Mouse (Mus musculus): ENCODE data around the gene Lair1.
"Not testable (repeated sequence)": the region's sequence is repeated elsewhere in the genome, so short reads cannot be mapped to it uniquely, and the experiment has no call there.

Lair1 gene

DNA sequence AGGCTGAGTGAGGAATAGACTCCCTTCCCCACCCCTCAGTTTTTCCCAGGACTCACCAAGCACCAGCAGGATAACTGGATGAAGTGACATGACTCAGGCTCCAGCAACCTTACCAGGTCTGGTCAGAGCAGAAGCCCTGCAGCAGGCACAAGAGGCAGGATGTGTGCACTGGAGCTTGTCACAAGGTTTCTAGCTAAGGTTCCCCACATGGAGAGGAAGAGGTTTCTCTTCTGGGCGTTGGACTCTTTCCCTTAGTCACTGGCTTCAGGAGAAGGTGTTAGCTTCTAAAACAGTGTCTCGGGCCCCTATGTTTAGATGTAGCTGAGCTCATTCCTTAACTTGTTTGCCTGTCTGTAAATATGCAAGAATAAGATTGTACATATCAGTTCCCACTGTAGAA is at the start of gene Lair1:
Gene Lair1, minus strand, starts transcription at position 192 of the 400 bp plus-strand sequence.
- no peak for DNase-seq (ENCODE audit: low spot score)

DNA sequence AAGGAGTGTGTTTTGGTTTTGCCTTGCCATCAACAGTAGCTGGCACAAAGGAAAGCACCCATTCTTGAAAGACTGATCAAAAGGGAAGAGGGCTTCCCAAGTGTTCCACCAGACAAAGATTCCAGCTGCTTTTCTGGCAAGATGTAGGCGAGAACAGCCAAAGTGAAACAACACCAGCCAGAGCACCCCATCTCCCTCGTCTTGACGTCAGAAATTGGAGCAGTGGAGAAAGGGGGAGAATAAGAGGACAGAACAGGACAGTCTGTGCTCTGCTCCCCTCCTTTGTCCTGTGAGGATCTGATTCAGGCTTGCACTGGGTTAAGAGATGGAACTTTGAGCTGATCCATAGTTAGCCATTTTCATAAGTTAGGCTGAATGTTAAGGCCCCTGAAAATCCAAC is 48.8 kb upstream of the Lair1 start:
- no peak for DNase-seq (ENCODE audit: low spot score)

DNA sequence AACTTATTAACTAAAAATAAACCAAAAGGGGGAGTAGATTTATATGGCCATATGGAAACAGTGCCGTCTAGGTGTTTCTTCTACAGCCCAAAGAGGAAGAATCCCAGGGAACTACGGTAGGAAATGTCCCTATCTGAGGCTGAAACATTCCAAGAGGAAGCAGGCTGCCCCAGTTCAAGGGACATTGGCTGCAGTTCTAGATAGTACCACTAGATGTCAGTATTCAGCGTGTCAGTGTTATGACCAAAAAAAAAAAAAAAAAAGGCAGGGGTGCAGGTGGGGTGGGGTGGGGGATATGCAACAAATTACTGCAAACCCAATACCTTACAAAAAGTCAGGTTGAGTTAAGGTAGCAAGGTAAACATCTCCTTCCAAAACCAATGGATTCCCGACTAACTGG is 40.4 kb upstream of the Lair1 start:
- DNase-seq (ENCODE audit: low spot score): no peak

DNA sequence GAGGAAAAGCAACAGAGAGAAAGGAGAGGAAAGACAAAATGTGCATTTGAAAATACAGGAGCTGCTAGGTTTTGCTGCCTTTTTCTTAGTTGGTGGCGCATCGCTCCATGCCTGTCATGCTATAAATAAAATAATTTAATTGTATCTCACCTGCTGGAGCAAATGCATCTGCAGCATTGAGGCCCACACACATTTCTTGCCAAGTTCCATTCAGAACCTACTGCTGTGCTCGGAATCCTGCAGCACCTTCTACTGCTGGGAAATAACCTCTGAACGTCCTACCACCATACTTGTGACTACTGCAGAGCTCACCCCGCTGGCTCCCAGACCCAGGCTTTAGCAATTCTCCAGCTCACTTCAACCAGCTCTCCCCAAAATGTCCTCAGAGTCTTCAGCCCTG is 38.1 kb upstream of the Lair1 start:
- no peak for DNase-seq (ENCODE audit: low spot score)

DNA sequence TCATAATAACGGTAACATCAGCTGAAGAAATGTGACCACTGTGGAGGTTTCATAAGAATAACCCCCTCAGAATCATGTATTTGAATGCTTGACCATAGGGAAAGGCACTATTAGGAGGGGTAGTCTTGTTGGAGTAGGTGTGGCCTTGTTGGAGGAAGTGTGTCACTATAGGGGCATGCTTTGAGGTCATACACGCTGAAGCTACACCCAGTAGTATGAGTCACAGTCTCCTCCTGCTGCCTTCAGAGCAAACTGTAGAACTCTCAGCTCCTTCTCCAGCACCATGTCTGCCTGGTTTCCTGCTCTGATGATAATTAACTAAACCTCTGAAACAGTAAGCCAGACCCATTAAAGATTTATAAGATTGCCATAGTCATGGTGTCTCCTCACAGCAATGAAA is 35.8 kb upstream of the Lair1 start:
- DNase-seq (ENCODE audit: low spot score): no peak

DNA sequence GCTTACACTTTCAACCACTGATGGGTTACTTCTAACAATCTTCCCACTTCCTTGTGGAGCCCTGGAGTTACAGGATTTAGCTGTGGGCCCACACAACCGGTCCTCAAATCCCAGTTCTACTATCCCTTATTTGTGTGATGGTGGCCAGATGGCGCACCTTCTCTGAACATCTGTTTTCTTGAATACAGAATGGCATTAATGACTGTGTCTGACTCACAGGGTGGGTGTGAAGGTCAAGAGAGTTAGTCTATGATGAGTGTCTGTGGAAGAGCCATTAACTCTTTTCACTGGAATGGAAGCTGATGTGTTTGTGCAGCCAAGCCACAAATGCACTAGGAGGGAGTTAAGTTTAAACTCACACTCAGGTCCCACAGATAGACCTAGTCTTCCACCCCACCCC is 35.3 kb upstream of the Lair1 start:
- no peak for DNase-seq (ENCODE audit: low spot score)

DNA sequence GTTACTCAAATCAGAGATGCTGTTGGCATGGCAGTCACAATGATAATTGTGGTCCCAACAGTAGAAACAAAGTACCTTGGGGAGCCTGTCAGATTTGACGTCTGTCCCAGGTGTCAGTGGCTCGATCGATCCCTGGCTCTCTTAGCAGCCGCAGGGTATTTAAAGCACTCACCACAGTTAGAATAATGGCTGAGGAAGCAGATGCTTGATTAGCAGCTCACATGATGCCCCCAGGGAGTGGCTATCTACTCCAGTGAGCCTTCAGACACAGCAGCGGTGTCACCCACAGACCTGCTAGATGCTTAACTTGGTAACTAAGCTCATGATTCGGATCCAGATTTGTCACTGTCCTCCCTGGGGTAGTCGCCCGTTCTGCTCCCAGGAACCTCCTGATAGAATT is 28.2 kb upstream of the Lair1 start:
- no peak for DNase-seq (ENCODE audit: low spot score)

DNA sequence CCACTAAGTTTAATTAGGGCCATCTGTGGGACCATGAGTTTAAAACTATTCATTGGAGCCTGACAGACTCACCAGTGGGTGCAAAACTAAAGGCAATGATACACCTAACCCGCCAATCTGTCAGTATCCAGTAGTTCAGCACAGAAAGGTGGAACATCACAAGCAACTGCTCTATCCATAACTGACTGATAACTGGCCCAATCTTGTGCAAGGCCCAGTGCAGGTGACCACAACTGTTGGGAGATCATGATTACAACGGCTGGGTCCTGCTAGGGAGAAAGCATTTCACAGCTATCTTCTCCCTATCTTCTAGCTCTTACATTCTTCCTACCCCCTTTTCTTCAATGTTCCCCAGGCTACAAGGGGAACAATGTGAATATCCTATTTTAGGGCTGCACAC is 25.7 kb upstream of the Lair1 start:
- no peak for DNase-seq (ENCODE audit: low spot score)

DNA sequence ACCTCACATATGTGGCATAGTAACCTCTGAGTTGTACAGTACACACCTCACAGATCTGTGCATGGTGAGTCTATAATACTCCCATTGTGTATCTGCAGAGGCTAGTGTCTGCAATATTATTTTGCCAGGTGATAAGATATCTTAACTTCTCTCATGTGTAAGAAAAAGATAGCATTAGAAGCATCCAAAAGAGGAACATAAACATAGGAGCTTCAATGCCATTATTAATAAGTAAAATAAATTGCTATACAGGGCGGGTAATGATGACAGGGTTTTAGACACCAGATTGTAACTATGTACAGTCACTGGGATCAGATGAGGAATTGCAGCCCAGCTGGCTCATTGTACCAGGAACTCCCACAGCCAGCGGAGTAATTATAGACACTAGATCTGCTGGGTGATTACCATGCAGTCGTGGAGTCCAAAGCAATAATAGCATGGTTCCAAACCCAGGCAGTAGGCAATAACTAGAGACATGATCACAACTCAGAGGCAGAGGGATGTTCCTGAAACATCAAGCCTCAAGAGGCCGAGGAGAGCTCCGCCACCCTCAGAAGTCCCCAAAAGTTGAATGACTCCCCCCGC is 25.0 kb upstream of the Lair1 start:
- DNase-seq (ENCODE audit: low spot score): no peak

DNA sequence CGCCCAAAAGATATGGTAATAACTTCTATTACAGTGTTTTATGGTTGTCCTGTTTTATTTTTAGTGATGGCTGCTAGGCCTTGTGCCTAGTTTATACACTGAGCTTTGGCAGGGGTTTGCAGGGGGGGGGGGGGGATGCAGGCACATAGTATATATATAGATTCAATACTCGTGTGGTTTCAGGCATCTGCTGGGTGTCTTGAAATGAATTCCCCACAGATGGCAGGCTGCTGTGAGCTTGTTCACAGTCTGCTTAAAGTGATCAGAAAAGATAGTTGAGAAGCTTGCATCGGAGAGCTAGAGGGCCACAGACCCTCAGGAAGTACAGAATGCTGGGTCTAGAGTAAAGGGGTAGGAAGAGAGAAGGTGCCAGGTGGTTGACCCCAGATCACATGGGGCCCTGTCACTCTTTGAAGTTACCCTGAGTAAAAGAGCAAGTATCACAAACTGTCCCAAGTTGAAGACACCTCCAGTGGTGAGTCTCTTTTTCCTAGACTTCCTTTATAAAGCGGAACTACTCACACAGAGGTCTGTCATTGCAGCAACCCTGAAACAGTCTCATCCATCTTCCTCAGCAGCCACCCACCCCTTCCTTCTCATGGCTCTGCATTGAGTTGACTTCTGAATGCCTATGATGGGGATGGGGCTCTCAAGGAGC is 24.4 kb upstream of the Lair1 start:
- DNase-seq (ENCODE audit: low spot score): no peak

DNA sequence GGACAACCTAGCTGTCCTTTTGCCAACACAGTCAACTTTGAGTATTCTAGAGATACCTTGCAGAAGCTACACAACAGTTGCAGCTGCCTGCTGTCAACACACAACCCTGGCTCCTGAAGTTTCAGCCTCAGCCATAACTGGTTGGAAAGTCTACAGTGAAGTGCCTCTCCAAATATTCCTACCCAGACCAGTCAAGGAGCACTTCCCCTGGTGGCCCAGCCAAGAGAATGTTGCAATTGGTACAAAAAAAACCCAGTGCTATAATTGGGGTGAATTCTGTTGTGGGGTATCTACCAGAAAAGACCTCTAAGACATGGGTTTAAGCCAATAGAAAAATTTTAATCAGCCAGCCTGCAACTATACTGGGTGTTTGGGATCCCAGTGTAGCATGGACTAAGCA is 22.6 kb upstream of the Lair1 start:
- DNase-seq (ENCODE audit: low spot score): no peak

DNA sequence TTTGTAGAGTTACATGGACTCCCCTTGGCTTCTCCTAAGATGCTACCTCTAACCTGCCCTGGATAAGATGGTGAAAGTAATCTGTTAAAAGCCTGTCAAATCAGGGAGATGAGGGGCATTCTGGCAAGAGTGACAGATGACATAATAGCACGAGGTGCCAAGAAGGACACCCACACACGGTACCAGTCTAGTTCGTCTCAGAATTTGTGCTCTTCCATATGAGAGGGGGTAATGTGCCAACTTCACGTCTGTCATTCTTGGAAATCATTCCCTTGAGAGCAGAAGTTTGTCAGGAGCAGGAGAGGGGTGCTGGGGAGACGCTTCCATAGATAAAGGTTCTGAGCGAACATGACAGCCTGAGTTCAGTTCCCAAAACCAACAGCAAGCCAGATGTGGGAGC is 21.2 kb upstream of the Lair1 start:
- DNase-seq (ENCODE audit: low spot score): no peak

DNA sequence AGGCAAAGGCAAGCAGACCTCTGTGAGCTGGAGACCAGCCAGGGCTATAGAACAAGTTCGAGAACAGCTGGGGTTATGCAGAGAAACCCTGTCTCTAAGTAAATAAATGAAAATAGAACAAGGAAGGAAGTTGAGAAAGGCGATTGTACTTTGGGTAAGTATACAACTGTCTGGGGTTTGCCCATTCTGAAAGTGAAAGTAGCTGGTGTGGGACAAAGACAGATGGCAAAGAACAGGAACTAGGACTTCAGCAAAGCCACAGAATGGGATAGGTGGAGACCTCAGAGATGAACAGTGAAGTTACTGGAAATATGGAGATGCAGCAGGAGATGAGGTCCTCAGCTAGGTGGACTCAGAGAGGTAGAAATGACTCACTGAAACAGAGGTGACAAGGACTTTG is 19.8 kb upstream of the Lair1 start:
- no peak for DNase-seq (ENCODE audit: low spot score)

DNA sequence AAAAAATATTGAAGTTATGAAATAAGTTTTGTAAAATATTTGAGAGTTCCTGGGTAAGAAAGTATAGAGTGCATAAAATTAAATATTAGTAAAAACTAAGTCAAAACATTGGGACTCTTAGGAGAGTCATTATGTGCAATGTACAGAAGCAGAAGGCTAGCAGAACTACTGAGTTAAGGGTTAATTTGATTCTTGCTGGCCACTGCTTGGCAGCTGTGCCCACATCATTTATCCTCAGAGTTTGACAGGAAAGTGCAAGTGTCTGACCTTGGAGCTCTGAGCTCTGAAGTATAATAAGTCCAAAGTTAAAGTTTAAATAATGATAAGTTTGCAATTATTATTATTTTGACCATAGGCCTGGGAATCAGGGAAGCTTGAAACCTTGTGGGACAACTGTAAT is 18.7 kb upstream of the Lair1 start:
- DNase-seq (ENCODE audit: low spot score): no peak

DNA sequence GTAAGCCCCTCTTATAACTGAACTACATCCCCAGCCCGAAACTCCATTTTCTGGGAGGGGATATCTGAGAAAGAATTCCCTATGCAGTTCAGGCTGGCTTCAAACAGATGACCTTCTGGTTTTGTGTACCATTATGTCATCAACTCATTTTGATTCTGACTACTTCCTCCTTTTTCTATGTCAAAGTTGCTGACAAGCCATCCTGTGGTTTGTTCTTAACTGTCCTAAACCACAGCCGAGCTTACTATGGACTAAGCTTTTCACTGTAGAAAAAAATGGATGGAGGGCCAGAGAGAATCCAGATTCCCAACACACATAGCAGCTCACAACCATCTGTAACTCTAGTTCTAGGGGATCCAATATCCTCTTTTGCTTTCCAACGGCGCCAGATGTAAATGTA is 17.5 kb upstream of the Lair1 start:
- DNase-seq (ENCODE audit: low spot score): no peak

DNA sequence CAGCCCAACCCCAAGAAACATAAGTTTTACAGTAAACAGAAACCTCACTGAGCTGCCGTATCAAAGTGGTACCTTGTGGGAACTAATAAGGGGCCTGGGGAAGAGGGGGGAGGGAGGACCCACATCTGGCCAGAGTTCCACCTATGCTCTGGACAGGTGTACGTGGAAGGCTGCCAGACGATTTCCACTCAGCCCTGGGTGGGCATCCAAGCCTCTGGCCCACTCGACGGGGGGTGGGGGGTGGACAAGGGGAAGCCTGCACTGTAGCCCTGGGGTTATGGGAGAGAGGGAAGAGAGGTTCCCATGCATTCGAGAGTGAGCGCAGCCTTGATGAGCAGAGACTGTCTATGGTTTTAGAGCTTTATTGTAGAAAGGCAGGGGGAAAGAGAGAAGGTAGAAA is 16.5 kb upstream of the Lair1 start:
- no peak for DNase-seq (ENCODE audit: low spot score)

DNA sequence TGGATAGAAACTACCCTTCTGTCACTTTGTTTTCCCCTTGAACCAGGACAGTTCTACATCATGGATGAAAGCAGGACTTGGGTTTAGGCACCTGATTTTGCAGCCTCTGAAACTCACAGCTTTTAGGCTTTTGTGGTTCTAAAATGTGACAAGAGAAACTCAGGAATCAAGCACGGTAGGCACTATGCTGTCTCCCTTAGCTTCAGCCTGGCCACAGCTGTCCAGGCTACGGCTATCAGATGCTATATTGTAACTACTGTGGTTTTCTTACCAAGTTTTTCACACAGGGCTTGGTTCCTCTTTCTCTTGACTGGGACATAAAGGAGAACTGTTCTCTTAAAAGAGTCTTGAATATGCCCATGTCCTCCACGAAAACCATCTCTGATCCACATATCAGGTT is 10.1 kb upstream of the Lair1 start:
- no peak for DNase-seq (ENCODE audit: low spot score)

DNA sequence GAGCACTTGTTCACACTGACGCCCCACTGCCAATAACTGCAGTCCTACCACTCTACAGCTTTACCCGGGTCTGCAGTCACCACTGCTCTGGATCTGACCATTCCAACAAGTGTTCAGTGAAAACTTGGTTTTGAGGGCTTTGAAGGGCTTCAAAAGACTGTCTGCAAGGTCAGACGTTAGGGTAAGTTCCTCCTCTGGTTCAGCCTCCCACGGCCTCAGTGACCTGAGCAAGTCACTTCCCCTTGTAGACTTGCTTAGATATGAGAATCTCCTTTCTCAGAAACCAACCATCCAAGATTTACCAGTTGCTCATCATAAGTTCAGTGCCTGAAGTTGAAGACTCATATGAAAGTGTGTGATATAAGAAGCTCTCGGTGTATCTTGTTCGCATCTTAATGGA is 8.1 kb upstream of the Lair1 start:
- DNase-seq (ENCODE audit: low spot score): no peak

DNA sequence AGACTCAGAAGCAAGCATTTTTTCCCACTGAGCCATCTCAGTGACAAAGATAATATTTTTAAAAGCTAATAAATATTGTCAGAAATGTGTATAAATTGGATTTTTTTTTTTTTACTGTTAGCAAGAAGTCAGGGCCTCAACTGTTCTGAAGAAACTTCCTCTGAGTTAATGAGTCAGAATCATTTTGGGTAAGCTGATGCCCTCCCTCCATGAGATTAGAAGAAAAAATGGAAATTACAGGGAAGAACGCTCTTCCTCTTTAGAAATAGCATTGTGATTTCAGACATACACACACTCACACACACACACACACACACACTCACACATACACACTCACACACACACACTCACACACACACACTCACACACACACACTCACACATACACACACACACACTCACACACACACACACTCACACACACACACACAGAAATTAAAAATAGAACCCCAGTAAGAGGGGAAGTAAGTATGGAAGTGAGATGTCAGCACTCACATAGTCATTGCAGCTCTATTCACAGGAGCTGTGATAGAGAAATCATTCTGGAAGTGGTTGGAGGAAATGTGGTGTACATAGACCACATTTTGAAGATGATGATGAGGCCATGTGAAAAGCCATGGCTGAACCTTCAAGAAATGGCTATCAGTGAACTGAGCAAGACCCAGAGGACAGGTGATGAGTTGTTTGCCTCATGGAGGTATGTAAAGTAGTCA is 866 bp upstream of the Lair1 start:
- no peak for DNase-seq (ENCODE audit: low spot score)

DNA sequence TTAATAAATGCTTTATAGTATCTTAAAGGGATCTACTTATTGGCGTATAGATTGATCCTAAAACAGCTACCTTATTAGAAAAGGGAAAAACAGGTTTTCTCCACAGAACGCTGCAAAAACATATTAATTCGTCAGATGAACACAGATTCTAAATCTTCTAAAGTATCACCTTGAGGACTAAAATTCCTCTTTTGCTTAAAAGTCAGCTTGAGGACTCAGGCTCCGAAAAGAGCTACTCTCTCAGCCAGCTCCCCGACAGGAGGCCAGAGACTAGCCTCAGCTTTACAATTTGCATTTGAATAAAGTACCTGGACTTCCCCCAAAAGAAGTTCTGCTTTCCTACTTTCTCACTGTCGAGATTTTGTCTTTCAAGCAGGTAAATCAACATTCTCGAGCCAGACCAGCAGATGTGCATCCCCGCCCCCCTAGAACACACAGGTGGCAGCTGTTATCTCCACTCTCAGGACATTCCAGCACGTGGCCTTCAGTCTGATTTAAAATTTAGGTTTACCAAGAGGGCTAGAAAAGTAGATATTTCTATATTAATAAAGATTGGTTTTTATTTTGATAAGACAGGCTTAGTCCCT is 2.3 kb downstream of the Lair1 start:
- not testable (repeated sequence) for DNase-seq (ENCODE audit: low spot score)

DNA sequence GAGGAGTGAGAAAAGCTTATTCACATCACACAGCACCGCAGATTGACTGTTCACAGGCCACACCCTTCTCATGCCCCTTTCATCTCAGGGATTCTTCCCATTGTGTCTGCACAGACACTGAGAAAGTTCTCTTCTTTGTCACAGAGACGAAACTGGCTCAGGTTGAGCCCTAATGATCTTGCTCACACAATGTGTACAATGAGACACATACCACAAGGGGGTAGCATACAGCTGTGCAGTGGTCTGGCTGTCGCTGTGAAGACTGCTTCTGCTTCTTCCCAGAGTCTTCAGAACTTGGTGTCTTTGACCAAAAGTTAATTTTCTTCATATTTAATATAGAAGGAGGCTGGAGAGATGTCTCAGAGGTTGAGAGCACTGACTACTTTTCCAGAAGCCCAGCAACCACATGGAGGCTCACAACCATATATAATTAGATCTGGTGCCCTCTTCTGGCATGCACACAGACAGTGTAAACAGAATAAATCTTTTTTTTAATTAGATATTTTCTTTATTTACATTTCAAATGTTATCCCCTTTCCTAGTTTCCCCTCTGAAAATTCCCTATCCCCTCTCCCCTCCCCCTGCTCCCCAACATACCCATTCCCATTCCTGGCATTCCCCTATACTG is 36.1 kb downstream of the Lair1 start:
- no peak for DNase-seq (ENCODE audit: low spot score)

DNA sequence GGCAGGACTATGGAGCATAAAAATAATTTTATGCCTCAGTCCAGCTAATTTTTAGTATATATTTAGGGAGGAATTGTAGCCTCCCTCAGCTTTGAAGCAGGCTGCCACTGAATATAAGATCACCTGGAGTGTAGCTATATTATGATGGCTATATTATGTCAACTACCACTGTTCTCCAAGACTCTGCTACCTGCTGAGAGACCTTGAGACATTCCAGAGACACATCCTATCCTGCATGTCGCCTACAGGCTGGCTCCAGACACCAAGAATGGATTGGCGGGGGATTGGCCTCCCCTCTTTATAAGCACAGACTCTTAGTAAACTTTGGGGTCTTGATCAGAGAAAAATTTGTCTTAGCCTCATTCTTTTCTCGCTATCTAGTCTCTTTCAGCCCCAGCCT is 58.4 kb downstream of the Lair1 start:
- not testable (repeated sequence) for DNase-seq (ENCODE audit: low spot score)

DNA sequence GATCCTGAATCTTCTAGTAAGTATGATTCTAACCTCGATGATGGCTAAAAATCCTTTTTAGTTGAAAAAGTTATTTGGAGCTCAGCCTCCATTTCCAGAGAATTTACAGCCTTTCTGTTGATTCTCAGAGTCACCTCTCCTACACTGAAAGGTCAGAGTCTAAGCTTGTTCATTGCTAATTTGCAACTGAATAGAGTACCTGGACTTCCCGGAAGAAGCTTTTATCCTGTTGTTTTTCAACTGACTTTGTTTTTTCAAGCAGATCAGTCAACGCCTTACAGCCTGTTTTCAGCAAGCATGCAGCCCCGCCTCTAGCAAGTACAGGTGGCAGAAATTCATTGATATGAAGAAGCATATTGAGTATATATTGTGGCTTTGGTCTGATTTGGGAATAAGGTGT is 59.0 kb downstream of the Lair1 start:
- DNase-seq (ENCODE audit: low spot score): not testable (repeated sequence)
